Comparison of ENCODE assay signal across 16 mouse cellular contexts in the genomic region with DNA sequence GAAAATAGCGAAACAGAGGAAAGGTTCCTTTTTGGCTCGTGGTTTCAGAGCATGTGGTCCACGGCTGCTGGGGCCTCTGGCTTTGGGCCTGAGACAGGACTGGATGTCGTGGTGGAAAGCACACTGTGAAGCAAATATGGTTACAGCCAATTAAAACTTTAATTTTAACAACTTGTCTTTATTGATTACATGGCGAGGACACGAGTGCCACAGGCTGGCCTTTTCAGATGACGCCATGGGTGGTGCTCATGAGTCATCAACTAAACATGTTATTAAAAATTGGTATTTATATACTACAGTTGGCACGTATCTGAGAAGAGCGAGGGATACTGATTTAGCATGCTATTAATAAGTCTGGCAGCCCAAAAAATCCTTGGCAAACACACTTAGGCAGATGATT. TPM values are rescaled to one million over a fixed set of nuclear protein-coding genes. Genes with fewer than 3 reads are reported as not detected.
DNase-seq lines count a peak whose midpoint lies in the region; ATAC-seq lines count a peak whose summit lies in the region.
"Had no signal": no experiment of that assay in that cellular context is flagged by ENCODE, and none has a peak within 500 bp of the region (broad histone marks: within the 10 kb centered on the region; RNA-seq: fewer than 3 reads in every experiment).

No protein-coding gene starts in this region.

- DNase-seq in cerebellum, adult 11 months: peak; percentile 60
- peak; percentile 39 for DNase-seq in layer of hippocampus, adult 11-12 months (ENCODE audit: low spot score)
- DNase-seq in layer of hippocampus, postnatal 10 days (ENCODE audit: low spot score in 2 of 2): no peak
- DNase-seq in Muller cell, postnatal 12 days (ENCODE audit: inconsistent ontology term): peak; percentile 20
- DNase-seq in cerebellum, adult 9-11 months: peak; percentile 77
- DNase-seq in ovary, postnatal 36 days (ENCODE audit: low spot score): no peak
- DNase-seq in right cerebral cortex, adult 18-20 months: no peak
- DNase-seq: heart, postnatal 4 days; kidney, adult 9 months; kidney, postnatal 36 days; lung, postnatal 14 days; thymus, postnatal 25 days had no signal

- no peak for ATAC-seq in cerebellum, adult (ENCODE audit: insufficient number of reproducible peaks, low FRiP score, low TSS enrichment)
- ATAC-seq: CD4-positive, CD25-positive, alpha-beta regulatory T cell, adult 4 months; inflammation-experienced regulatory T-cells, adult 6 months had no signal

RNA-seq across cellular contexts. Expression of a gene that starts 7.1 kb away (rescaled TPM):
- total RNA-seq in layer of hippocampus, postnatal 10 days (2021): 1 to 10 TPM in 1 of 2 experiments, under 1 TPM in 1; 0.87 to 1.0 TPM
- total RNA-seq: granulocyte monocyte progenitor cell, adult 5-6 weeks had no signal

RNA-seq across cellular contexts. Expression of a gene that starts 41.3 kb away (rescaled TPM):
- 100 to 1,000 TPM; 147 to 157 TPM for total RNA-seq in layer of hippocampus, postnatal 10 days (2021)

Comparison
In these comparisons a context has a peak if more than half of its experiments do, and no peak if none do; other contexts are left out.
1. DNase-seq: peak in cerebellum, adult 11 months (single experiment), layer of hippocampus, adult 11-12 months (single experiment), Muller cell, postnatal 12 days (single experiment) and cerebellum, adult 9-11 months (single experiment); none in layer of hippocampus, postnatal 10 days (0 of 2), ovary, postnatal 36 days (single experiment) and right cerebral cortex, adult 18-20 months (single experiment).